Mouse (Mus musculus) kidney, postnatal 0 days (tissue): ENCODE data around the gene Hist4h4. TPM values are rescaled to one million over a fixed set of nuclear protein-coding genes. Genes with fewer than 3 reads are reported as not detected.
"Not testable (repeated sequence)": the region's sequence is repeated elsewhere in the genome, so short reads cannot be mapped to it uniquely, and the experiment has no call there.

Source experiments
- ATAC-seq: fragments of 200-750 bp; cut with Nextera tagmentation; replicated peaks from 2 replicates; pipeline ENCODE4 v1.8.0; 2017; ENCODE audit warnings: low read depth, moderate number of reproducible peaks, moderate TSS enrichment, moderate library complexity; ENCODE audit not compliant: low FRiP score
- DNase-seq: peaks from one replicate; pipeline ENCODE4 v3.0.0-alpha.2; 2016; ENCODE audit warnings: low spot score
- H3K27ac ChIP-seq: fragments of 300-500 bp; sonication (generic); 2 replicates; pipeline ENCODE4 v1.5.1; 2014; ENCODE audit warnings: mild to moderate bottlenecking
- H3K27me3 ChIP-seq: fragments of 300-500 bp; sonication (generic); 2 replicates; pipeline ENCODE4 v1.6.1; 2014; ENCODE audit warnings: low read length, mixed read lengths; ENCODE audit not compliant: insufficient read depth
- H3K36me3 ChIP-seq: fragments of 300-500 bp; sonication (generic); 2 replicates; pipeline ENCODE4 v1.6.1; 2014; ENCODE audit warnings: low read length, mixed read lengths; ENCODE audit not compliant: insufficient read depth
- H3K4me1 ChIP-seq: fragments of 300-500 bp; sonication (generic); replicated peaks from 2 replicates; pipeline ENCODE4 v1.6.1; 2014; ENCODE audit warnings: antibody characterized with exemption, low read length, mixed read lengths; ENCODE audit not compliant: insufficient read depth
- H3K4me2 ChIP-seq: fragments of 300-500 bp; sonication (generic); 2 replicates; pipeline ENCODE4 v1.6.1; 2014; ENCODE audit warnings: mild to moderate bottlenecking, low read length, moderate library complexity, mixed read lengths
- H3K4me3 ChIP-seq: fragments of 300-500 bp; sonication (generic); replicated peaks from 2 replicates; pipeline ENCODE4 v1.5.1; 2014; ENCODE audit warnings: low read depth, low read length
- H3K9ac ChIP-seq: fragments of 300-500 bp; sonication (generic); 2 replicates; pipeline ENCODE4 v1.6.1; 2014; ENCODE audit warnings: low read depth, low read length
- H3K9me3 ChIP-seq: fragments of 300-500 bp; sonication (generic); replicated peaks from 2 replicates; pipeline ENCODE4 v1.6.1; 2016; ENCODE audit warnings: low read length, inconsistent platforms, mixed read lengths
- CTCF ChIP-seq: IDR thresholded peaks from 2 replicates; pipeline ENCODE4 v1.5.1; 2016; ENCODE audit warnings: antibody characterized with exemption, low read depth, mild to moderate bottlenecking, moderate library complexity
- WGBS: fragments of 180-500 bp; shearing (Covaris S2); extraction: QIAGEN DNeasy Blood & Tissue Kit; methylation state at CpG from one replicate; pipeline ENCODE4 v1.1.7; 2014; 5-methylcytosine and 5-hydroxymethylcytosine counted together
- polyA plus RNA-seq: library from polyadenylated mRNA; unstranded; fragments of >200 nt; fragmentation: Nextera tagmentation; extraction: Ambion mirVana; gene quantifications from 2 replicates; pipeline ENCODE4 v1.2.1, GENCODE M21; 2015

Hist4h4 gene
- polyA plus RNA-seq, 1 experiment from 2014 or later: 0.88 TPM

- H3K36me3 ChIP-seq: no peaks in the 10 kb centered on the region
- WGBS: 24% methylated on average over 9 of the region's 9 CpGs
- H3K4me2 ChIP-seq: peak overlapping the region; percentile 70
- ATAC-seq (no peak), DNase-seq (no peak)
- peaks cover 7% of the 10 kb centered on the region for H3K4me1 ChIP-seq
- peak overlapping the region; percentile 98 for H3K27ac ChIP-seq
- TF ChIP-seq CTCF: no peak
- H3K27me3 ChIP-seq: no peaks in the 10 kb centered on the region
- H3K9me3 ChIP-seq: no peaks in the 10 kb centered on the region
- H3K4me3 ChIP-seq: peak overlapping the region; percentile 64
- H3K9ac ChIP-seq: peak overlapping the region; percentile 45; the same call in 1 of the 2 replicates
These were observed 642 bp upstream of the Hist4h4 start for GRCm38 (mm10) chr6:136804705-136805408.

DNA sequence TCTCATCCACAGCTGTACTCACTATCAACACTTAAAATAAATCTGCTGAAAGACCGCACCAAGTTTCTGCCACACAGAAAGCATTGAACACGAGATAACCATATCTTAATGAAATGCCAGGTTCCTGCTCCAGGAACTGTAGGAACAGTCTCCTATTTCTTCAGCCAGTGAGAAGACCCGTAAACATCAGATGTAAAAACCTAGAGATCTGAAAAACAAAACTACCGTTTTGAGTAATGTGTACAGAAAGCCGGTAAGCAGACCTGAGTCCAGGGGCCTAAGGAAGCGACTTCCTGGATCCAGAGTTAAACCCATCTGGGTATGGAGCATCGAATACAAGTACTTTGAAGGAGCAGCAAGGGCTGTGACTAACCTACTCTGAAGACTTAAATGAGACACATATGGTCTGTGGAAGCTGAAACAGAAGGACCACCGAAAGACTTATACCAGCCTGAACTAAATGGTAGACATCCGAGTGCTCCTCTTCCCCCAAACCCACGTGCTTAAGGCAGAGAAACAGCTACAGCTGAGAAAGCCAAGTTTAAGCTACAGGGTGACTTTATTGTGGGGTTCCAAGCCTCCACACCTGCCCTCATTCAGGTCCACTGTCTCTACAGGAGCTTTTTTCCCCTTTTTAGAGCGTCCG lies 999 bp downstream of the Hist4h4 start:
- peak overlapping the region; percentile 85 for H3K9ac ChIP-seq
- no peak for TF ChIP-seq CTCF
- peak overlapping the region; percentile 64 for H3K4me3 ChIP-seq
- H3K4me1 ChIP-seq: no peaks in the 10 kb centered on the region; the same call in 1 of the 2 replicates
- no peaks in the 10 kb centered on the region for H3K9me3 ChIP-seq
- H3K27ac ChIP-seq: peak overlapping the region; percentile 98
- H3K27me3 ChIP-seq: no peaks in the 10 kb centered on the region
- ATAC-seq: no peak
- H3K4me2 ChIP-seq: peak overlapping the region; percentile 70
- WGBS: 13% methylated on average over 12 of the region's 12 CpGs
- DNase-seq: no peak
- no peaks in the 10 kb centered on the region for H3K36me3 ChIP-seq

DNA sequence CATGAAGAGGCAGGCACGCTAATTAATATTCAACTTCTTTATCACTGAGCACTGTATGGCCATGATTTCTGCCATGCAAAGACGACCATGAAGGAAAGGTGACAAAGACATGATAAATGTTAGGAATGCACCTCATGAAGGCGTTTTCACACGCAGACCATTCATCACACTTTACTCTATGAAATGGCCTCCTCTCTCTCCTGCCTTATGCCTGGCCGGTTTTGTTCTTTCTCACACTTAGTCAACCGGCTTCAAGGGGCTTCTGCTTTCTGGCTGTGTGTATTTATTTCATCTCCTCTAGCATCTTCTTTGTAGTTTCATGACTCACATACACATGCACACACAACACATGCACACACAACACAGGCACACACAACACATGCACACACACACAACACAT lies 2.9 kb downstream of the Hist4h4 start:
- Histone ChIP-seq H3K27me3 (no peaks in the 10 kb centered on the region), H3K9ac (no peak overlapping the region), H3K4me1 (no peaks in the 10 kb centered on the region; the same call in 1 of the 2 replicates), H3K4me2 (no peak overlapping the region), H3K27ac (no peak overlapping the region), H3K36me3 (no peaks in the 10 kb centered on the region), H3K4me3 (no peak overlapping the region), H3K9me3 (no peaks in the 10 kb centered on the region)
- 81% methylated on average over 6 of the region's 6 CpGs for WGBS
- DNase-seq (no peak), ATAC-seq (no peak)
- TF ChIP-seq CTCF: no peak

DNA sequence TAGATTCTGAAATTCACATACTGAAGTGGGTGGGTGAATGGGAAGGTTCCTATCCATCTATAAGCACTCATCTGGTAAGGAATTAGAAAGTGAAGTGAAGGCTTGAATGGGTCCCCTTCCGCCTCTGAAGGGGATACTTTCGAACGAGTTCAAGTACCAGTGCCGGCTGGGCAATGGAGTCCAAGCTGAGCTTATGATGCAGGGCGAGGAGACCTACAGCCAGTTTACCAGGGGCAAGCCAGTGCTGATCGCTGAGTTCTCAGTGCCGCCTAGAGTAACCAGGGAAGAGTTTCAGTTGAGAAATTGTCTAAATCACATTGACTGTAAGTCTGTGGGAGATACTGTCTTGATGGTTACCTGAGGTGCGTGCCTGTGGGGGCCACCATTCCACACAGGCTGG lies 3.5 kb downstream of the Hist4h4 start:
- Histone ChIP-seq H3K27me3 (no peaks in the 10 kb centered on the region), H3K36me3 (no peaks in the 10 kb centered on the region), H3K27ac (no peak overlapping the region), H3K9me3 (no peaks in the 10 kb centered on the region), H3K9ac (no peak overlapping the region), H3K4me3 (no peak overlapping the region), H3K4me1 (no peaks in the 10 kb centered on the region; the same call in 1 of the 2 replicates), H3K4me2 (no peak overlapping the region)
- WGBS: 91% methylated on average over 8 of the region's 8 CpGs
- DNase-seq (no peak), ATAC-seq (no peak)
- TF ChIP-seq CTCF: no peak

DNA sequence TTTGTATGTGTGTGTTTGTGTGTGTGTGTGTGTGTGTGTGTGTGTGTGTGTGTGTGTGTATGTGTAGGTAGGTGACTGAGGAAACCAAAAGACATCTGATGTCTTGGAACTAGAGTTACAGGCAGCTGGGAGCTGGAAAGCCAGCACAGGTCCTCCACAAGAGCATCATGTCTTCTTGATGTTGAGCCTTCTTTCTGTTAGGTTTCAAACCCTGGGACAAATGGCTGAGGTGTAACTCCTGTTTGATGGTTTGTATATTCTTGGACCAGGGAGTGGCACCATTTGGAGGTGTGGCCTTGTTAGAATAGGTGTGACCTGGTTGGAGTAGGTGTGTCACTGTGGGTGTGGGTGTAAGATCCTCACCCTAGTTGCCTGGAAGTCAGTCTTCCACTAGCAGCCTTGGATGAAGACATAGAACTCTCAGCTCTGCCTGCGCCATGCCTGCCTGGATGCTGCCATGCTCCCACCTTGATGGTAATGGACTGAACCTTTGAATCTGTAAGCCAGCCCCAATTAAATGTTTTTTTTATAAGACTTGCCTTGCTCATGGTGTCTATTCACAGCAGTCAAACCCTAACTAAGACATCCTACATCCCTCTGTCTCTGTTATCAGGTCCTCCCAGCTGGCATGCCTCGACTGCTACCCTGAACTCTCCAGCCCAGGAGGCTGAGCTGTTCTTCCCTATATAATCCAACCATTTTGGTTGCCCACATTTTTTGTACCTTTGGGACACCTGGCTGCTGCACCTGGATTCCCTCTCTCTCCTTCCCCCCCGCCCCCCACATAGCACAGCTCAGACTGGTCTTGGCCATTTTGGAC lies 6.1 kb downstream of the Hist4h4 start:
- not testable (repeated sequence) for H3K27me3 ChIP-seq, H3K9ac ChIP-seq, H3K4me3 ChIP-seq, H3K4me1 ChIP-seq, DNase-seq, H3K9me3 ChIP-seq, ATAC-seq, H3K4me2 ChIP-seq, H3K27ac ChIP-seq, H3K36me3 ChIP-seq
- 88% methylated on average over 3 of the region's 3 CpGs for WGBS

GRCm38 (mm10) chr6:136795850-136796249 lies 8.4 kb downstream of the Hist4h4 start:
- Histone ChIP-seq H3K4me3 (no peak overlapping the region), H3K36me3 (no peaks in the 10 kb centered on the region), H3K9me3 (no peaks in the 10 kb centered on the region), H3K27me3 (no peaks in the 10 kb centered on the region), H3K4me2 (no peak overlapping the region), H3K4me1 (no peaks in the 10 kb centered on the region), H3K9ac (no peak overlapping the region), H3K27ac (no peak overlapping the region)
- ATAC-seq (no peak), DNase-seq (no peak)
- 46% methylated on average over 6 of the region's 6 CpGs for WGBS
- TF ChIP-seq CTCF: no peak
